Mouse (Mus musculus) thymus, postnatal 10 days (tissue): ENCODE measurements around the gene Gm5935.
"Not testable (repeated sequence)": the region's sequence is repeated elsewhere in the genome, so short reads cannot be mapped to it uniquely, and the experiment has no call there.

ENCODE experiments used
- DNase-seq, 2 experiments: peaks; one replicate each; pipeline ENCODE4 v3.0.0; 2021; ENCODE audit warnings: low spot score in 2 of 2

The Gm5935 gene

GRCm38 (mm10) chrX:24775064-24775463 is at the start of gene Gm5935:
Gm5935 (minus strand) TSS chrX:24775164.
- DNase-seq = not testable (repeated sequence)
